Mouse (Mus musculus) ES-Bruce4 (cell line): ENCODE results near the gene Insc. TPM values are rescaled to one million over a fixed set of nuclear protein-coding genes. Genes with fewer than 3 reads are reported as not detected.

Experiments used
- H3K27ac ChIP-seq: 2 replicates; pipeline ENCODE4 v1.5.1; 2012; ENCODE audit warnings: low read length, inconsistent platforms; ENCODE audit not compliant: insufficient read depth
- H3K27me3 ChIP-seq: 2 replicates; pipeline ENCODE4 v1.6.1; 2012; ENCODE audit warnings: mild to moderate bottlenecking, low read length, inconsistent platforms; ENCODE audit not compliant: control insufficient read depth, poor library complexity, insufficient read depth, severe bottlenecking
- H3K36me3 ChIP-seq: 2 replicates; pipeline ENCODE4 v1.6.1; 2012; ENCODE audit warnings: inconsistent platforms, mild to moderate bottlenecking, low read length, moderate library complexity; ENCODE audit not compliant: control insufficient read depth, poor library complexity, insufficient read depth, severe bottlenecking
- H3K4me1 ChIP-seq: one replicate; pipeline ENCODE4 v1.8.1; 2011; ENCODE audit warnings: low read length; ENCODE audit not compliant: control insufficient read depth, insufficient read depth
- H3K4me3 ChIP-seq: 2 replicates; pipeline ENCODE4 v1.5.1; 2011; ENCODE audit warnings: low read depth, mild to moderate bottlenecking, low read length
- H3K9ac ChIP-seq: 2 replicates; pipeline ENCODE4 v1.6.1; 2012; ENCODE audit warnings: low read depth, mild to moderate bottlenecking, inconsistent platforms; ENCODE audit not compliant: poor library complexity, severe bottlenecking
- H3K9me3 ChIP-seq: replicated peaks from 2 replicates; pipeline ENCODE4 v1.6.1; 2012; ENCODE audit warnings: mild to moderate bottlenecking, low read length, inconsistent platforms; ENCODE audit not compliant: control insufficient read depth, poor library complexity, insufficient read depth, severe bottlenecking
- CTCF ChIP-seq: IDR thresholded peaks from one replicate; pipeline ENCODE4 v1.8.1; 2011; ENCODE audit warnings: low read depth, low read length
- EP300 ChIP-seq: IDR thresholded peaks from 2 replicates; pipeline ENCODE4 v1.6.1; 2011; ENCODE audit warnings: low read depth, low read length; ENCODE audit not compliant: insufficient read depth
- POLR2A ChIP-seq: IDR thresholded peaks from one replicate; pipeline ENCODE4 v1.8.1; 2011; ENCODE audit warnings: low read length; ENCODE audit not compliant: insufficient read depth
- polyA plus RNA-seq: library from polyadenylated mRNA; stranded (reverse); fragments of >200 nt; gene quantifications from 2 replicates; pipeline ENCODE4 v1.2.4, GENCODE M21; 2011; ENCODE audit warnings: low read depth; ENCODE audit not compliant: missing spikeins, insufficient read depth, insufficient read length

Insc gene
- not detected in 2 replicates for polyA plus RNA-seq

DNA sequence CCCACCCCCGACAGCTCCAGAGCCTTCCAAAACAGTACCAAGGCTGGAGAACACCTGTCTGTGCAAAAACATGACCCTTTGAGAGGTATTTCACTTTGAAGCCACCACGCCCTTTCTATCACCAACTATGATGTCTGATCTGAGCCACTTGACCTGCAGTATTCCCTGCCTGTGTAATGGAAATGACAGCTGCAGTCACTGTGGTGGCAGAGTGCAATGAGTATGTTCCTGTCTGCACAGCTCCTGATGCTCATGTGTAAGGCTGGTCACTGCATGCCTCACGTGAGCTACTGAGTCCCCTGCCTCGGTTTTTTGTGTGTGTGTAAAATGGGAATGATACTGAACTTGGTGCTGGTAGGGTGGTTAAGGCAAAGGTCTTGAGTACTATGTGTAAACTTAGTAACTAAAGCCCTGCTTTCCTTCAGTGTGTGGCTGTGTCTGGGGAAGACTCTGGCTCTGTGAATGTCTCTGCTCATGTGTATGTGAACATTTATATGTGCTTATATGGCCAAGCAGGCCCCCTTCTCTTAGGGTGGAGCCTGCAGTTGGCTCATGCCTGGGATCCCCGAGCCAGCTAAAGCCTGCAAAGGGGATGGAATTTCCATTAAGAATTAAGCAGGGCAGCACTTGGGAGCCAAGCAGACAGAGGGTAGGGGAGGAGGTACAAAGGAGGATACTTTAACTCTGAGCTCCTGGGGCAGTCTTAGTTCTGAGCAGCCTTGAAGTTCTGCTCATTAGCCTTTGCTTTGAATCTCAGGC, at the start of gene Insc:
Insc (plus strand) TSS at position 673 of the 759 bp plus-strand sequence.
- H3K27ac ChIP-seq, result no peak within 1 kb of the TSS
- H3K9me3 ChIP-seq, result no peaks in the 10 kb centered on the region
- H3K36me3 ChIP-seq, result no peaks in the 10 kb centered on the region
- no peaks in the 10 kb centered on the region for H3K27me3 ChIP-seq
- H3K4me3 ChIP-seq, result no peak within 1 kb of the TSS
- peaks cover 15% of the 10 kb centered on the region for H3K4me1 ChIP-seq
- no peak for TF ChIP-seq EP300
- TF ChIP-seq CTCF, result no peak
- TF ChIP-seq POLR2A, result no peak
- no peak within 1 kb of the TSS for H3K9ac ChIP-seq

DNA sequence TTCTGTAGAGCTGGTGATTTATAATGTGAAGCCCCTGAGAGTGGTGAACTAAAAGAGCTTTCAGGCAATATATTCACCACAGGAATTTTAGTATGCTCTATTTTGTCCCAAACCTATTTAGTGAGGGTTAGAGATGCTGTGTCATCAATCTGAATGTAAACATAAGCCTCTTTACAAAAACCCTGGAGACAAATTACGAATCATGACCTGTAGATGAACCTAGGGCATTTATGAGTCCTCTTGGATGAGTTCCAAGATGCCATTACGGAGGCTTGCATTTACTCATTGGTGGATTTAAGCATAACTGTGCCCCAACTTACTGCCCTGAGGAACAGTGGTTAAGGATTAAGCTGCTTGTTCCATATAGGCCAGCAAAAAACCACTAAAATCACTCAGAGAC, 42.6 kb upstream of the Insc start:
- Histone ChIP-seq H3K27me3 (no peaks in the 10 kb centered on the region), H3K36me3 (no peaks in the 10 kb centered on the region), H3K9ac (no peak overlapping the region), H3K4me3 (no peak overlapping the region), H3K27ac (no peak overlapping the region), H3K4me1 (no peaks in the 10 kb centered on the region), H3K9me3 (no peaks in the 10 kb centered on the region)
- TF ChIP-seq POLR2A (no peak), EP300 (no peak), CTCF (no peak)

DNA sequence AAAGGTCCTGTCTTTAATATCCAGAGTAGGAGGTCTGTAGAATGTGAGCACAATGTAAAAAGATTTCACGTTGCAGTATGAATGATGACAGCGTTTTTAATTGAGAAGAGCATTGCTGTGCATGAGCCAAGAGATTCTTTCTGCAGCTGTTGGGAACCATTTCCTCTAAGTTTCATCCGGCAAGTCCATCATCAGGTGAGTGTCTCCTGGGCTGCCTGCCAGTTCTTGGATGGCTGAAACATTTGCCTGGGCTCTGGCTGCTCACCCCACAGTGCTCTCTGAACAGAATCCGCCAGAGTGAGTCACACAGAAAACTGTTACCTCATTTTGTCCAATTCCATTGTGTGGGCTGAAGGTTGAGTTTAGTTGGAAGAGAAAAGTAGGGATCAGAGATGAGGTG, 36.8 kb upstream of the Insc start:
- Histone ChIP-seq H3K4me1 (no peaks in the 10 kb centered on the region), H3K4me3 (no peak overlapping the region), H3K27me3 (no peaks in the 10 kb centered on the region), H3K27ac (no peak overlapping the region), H3K9ac (no peak overlapping the region), H3K36me3 (no peaks in the 10 kb centered on the region), H3K9me3 (no peaks in the 10 kb centered on the region)
- TF ChIP-seq CTCF, result no peak
- TF ChIP-seq EP300, result no peak
- TF ChIP-seq POLR2A, result no peak

DNA sequence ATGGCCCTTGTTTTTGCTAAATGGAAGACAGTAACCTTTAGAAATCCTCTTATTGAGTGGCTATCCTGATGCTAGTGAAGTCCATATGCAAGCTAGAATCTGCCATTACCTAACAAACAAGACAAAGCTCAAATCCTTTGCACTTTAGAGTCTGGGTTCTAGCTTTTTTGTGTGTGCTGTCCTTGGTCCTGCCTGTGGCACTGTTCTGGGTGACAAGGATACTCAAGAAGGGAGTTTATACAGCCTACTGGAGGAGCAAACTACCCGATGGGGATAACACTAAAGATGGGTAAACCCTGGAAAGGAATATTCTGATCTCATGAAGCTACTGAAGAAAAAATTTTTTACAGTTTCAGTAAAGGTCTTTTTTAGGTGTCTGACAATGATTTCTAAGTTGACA, 36.1 kb upstream of the Insc start:
- no peak overlapping the region for H3K27ac ChIP-seq
- H3K4me3 ChIP-seq, result no peak overlapping the region
- H3K9me3 ChIP-seq, result no peaks in the 10 kb centered on the region
- no peak overlapping the region for H3K9ac ChIP-seq
- TF ChIP-seq CTCF (no peak), POLR2A (no peak), EP300 (no peak)
- no peaks in the 10 kb centered on the region for H3K36me3 ChIP-seq
- no peaks in the 10 kb centered on the region for H3K4me1 ChIP-seq
- H3K27me3 ChIP-seq, result no peaks in the 10 kb centered on the region

DNA sequence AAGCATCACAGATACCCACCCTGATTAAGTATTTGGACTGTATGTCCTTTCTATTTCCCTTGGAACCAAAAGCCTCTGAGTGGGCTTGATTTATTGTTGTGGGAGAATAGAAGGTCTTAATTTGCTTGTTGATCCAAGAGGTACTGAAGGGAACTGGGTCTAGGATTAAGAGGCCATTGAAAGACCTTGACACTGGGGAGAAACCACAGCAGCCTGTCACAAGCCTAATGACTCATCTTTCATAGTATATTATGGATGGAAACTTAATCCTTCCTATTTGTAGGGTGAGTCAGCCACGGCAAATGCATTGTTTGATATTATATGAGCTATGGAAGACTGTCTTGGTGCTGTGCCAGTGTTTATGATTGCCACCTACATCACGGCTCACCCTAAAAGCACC, 33.1 kb upstream of the Insc start:
- no peak for TF ChIP-seq CTCF
- no peak for TF ChIP-seq POLR2A
- TF ChIP-seq EP300, result no peak
- H3K36me3 ChIP-seq, result no peaks in the 10 kb centered on the region
- H3K4me3 ChIP-seq, result no peak overlapping the region
- H3K27me3 ChIP-seq, result no peaks in the 10 kb centered on the region
- no peak overlapping the region for H3K9ac ChIP-seq
- H3K27ac ChIP-seq, result no peak overlapping the region
- H3K4me1 ChIP-seq, result no peaks in the 10 kb centered on the region
- H3K9me3 ChIP-seq, result no peaks in the 10 kb centered on the region

DNA sequence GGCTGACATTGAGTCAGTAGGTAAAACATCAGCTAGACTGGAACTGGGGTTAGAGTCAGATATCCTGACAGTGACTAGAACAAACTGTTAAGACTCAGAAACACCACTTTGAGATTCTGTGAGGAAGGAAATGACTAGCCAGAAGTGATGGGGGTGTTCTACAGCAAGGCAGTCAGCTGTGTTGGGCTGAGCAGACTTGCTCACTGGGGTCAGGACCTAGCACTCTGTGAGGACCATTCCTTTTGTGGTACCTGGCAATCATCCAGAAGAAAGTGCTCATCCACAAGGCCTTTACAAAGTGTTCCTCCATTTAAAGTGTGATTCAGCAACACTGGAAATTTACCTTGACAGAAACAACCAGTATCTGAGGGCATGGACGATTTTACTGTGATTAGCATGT, 31.0 kb upstream of the Insc start:
- Histone ChIP-seq H3K4me1 (no peaks in the 10 kb centered on the region), H3K4me3 (no peak overlapping the region), H3K27me3 (no peaks in the 10 kb centered on the region), H3K27ac (no peak overlapping the region), H3K36me3 (no peaks in the 10 kb centered on the region), H3K9ac (no peak overlapping the region), H3K9me3 (no peaks in the 10 kb centered on the region)
- TF ChIP-seq EP300, result no peak
- no peak for TF ChIP-seq CTCF
- no peak for TF ChIP-seq POLR2A
